Mouse (Mus musculus): Measurements from ENCODE around the gene Pgm3. TPM values are rescaled to one million over a fixed set of nuclear protein-coding genes. Genes with fewer than 3 reads are reported as not detected.

Gene Pgm3
- total RNA-seq (2023), result 1 to 10 TPM; 4.6 to 6.4 TPM

GRCm38 (mm10) chr9:86571540-86572135 lies at the start of gene Pgm3, which contains the start of gene Rwdd2a:
Gene Pgm3 (minus strand): TSS chr9:86571842.
Gene Rwdd2a (plus strand): TSS chr9:86571991.

Other genes with a start within 250 kb of the Pgm3 start
- gene Ube2cbp, start 106.9 kb downstream of the Pgm3 start, total RNA-seq (2023), result 1 to 10 TPM; 1.1 to 1.6 TPM
- 10 to 100 TPM; 30.0 to 38.7 TPM for gene Dop1a, start 104.7 kb downstream of the Pgm3 start, total RNA-seq (2023)
- 1 to 10 TPM; 3.9 to 4.0 TPM for gene Rwdd2a, start 149 bp upstream of the Pgm3 start, total RNA-seq (2023)
- gene Me1, start 124.1 kb upstream of the Pgm3 start, total RNA-seq (2023), result under 1 TPM; 0.20 to 0.26 TPM
- gene Prss35, start 171.8 kb upstream of the Pgm3 start, total RNA-seq (2023), result 1 to 10 TPM; 1.1 to 1.4 TPM

All from neutrophil, adult 83 days (primary cell).